Mouse (Mus musculus) urinary bladder, adult 2 months (tissue): ENCODE results near the gene Kctd6. TPM values are rescaled to one million over a fixed set of nuclear protein-coding genes. Genes with fewer than 3 reads are reported as not detected.
"Not testable (repeated sequence)": the region's sequence is repeated elsewhere in the genome, so short reads cannot be mapped to it uniquely, and the experiment has no call there.

Experiments
- DNase-seq: peaks from one replicate; pipeline ENCODE4 v3.0.0; 2022; ENCODE audit warnings: low spot score
- polyA plus RNA-seq: library from polyadenylated mRNA; depleted of rRNA; stranded (reverse); fragments of >200 nt; gene quantifications from 2 replicates; pipeline ENCODE4 v1.2.3, GENCODE M21; 2012; rRNA removed

Kctd6 gene
- 13.3 and 13.7 TPM in 2 replicates for polyA plus RNA-seq

DNA sequence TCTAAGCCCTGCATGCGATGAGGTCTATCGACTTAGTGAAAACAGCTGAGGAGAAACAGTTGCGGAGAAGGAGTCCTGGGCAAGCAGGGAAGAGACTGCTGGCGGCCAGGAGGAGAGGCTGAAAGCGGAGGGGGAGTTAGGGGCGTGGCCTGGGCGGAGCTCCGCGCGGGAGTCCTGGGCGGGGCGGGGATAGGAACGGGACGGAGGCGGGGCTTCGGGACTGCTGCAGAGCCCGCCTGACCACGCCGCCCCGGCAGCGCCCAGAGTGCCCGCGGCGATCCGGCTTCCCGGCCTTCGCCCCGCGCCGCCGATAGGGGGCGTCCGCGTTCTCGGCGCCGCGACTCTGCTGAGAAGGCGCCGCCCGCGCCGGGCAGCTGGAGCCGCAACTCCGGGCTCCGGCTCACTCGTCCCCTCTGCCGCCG, at the start of gene Kctd6:
Gene Kctd6, plus strand, starts transcription at position 338 of the 422 bp plus-strand sequence.
- DNase-seq, result peak; percentile 97

DNA sequence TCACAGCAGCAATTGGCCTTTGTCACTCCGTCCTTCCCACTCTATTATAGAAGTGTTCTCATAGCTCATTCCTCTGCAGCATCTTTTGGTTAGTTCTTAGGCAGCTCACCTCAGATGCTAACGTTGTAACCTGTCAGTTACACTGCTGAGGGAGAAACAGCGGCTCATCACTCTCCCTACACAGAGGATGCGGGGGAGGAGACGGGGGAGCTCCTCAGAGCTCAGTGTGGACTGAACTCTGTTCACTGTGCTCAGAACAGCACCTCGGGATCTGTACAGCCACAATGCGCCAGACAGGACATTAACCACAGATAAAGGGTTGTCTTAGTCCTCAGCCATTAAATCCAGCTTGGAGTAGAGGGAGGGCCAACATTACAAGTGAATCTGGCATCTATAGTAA, 49.5 kb upstream of the Kctd6 start:
- no peak for DNase-seq

- DNase-seq, result peak; percentile 92
Measured at GRCm38 (mm10) chr14:8172507-8173410, 41.2 kb upstream of the Kctd6 start, which contains the start of gene Pdhb. Pdhb (minus strand) TSS chr14:8173025.

DNA sequence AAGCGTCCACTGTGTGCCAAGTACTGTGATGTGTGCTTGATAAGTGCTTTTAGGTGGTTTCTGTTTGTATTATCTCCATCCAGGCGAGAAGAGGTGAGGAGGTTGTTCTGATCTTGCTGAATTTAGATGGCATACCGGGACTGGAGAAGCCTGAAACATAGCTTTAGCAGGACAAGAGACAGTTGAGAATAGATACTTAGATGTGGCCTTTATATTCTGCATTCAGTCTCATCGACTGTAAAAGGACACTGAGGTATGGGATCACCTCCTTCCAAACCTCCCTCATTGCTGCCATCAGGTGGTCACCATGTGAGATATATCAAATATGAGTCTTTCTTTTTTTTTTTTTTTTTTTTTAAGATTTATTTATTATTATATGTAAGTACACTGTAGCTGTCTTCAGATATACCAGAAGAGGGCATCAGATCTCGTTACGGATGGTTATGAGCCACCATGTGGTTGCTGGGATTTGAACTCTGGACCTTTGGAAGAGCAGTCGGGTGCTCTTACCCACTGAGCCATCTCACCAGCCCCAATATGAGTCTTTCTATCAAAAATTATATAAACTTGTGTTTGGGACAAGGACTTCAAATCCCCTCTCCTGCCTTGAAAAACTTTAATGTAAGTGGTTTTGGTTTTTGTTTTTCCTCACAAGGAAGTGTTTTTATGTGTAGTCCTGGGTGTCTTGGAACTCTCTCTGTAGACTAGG, 40.2 kb upstream of the Kctd6 start:
- not testable (repeated sequence) for DNase-seq

- no peak for DNase-seq
Measured at GRCm38 (mm10) chr14:8174634-8175033, 39.3 kb upstream of the Kctd6 start.

GRCm38 (mm10) chr14:8176251-8176650, 37.7 kb upstream of the Kctd6 start:
- no peak for DNase-seq

DNA sequence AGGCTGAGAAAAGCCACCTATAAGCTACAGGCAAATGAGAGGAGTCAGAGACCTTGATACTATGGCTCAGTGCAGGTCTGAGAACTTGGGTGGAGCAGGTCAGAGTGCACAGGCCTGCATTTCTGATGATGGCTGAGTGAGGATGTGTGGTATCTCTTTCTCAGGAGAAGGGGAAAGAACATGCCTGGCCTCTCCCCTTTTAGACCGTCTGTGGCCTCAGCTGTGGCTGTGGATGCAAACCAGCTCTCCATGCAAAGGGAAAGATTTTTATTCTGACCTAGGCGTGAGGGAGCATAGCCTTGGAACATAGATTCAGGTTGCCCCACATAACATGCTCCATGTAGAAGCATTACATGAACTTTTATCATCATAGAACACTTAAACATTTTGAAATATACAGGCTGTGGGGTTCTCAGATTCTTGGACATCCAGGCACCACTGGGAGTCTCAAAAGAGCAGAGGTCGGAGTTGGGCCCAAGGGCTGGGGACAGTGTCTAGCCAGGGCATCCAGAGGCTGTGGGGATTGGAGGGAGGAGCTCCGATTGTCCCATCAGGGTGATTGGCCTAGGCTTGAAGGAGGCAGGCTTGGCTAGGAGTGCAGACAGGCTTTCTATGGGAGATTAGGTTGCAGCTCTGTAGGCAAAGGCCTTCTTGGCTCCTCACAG, 33.4 kb upstream of the Kctd6 start:
- no peak for DNase-seq

DNA sequence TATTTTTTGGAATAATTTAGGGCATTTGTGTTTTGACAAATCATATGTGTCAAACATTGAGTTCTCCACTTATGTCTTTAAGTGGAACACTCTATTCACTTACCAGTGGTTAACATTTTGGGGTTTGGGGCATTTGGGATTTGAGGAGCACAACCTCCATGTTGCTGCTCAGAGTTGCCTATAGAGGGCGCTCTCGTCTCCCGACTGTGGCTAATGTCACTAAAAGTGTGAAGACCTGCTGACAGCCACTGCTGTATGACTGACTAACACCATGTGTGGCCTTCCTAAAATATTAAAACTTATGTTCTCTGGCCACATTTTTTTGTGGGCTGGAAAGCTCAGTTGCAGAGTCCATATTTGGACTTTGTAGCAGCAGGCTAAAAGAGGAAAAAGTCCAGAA, 30.6 kb upstream of the Kctd6 start:
- DNase-seq, result no peak

DNA sequence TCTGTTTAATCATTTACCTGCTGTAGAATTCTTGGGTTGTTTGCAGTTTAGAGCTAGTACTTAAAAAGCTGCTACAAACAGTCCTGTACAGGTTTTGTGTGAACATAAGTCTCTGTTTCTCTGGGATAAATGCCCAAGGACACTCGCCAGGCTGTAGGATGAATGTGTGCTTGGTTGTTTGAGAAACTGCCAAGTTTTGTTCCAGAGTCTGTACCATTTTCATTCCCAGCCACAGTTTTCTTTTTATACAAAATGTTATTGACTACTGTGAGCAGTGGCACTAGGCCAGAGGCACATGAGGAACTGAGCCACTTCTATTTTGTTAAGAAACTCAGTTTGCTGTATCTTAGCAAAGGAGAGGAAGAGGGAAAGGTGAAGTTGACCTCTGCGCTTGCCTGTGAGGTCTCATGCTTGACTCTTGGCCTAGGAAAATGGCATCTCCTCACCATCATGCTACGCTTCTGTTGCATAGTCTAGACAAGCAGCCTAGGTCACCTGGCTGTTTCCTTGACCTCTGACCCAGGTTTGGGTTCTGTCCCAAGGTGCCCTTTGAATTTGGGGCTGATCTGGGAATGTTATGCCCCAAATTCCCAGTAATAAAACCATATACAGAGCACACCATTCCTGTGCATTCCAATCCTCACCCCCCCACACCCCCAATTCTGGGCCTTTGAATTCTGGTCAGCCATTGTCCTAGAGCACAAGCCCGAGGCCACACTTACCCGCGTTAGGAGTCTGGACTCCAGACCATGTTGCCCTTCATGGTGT, 27.5 kb upstream of the Kctd6 start:
- DNase-seq, result no peak

DNA sequence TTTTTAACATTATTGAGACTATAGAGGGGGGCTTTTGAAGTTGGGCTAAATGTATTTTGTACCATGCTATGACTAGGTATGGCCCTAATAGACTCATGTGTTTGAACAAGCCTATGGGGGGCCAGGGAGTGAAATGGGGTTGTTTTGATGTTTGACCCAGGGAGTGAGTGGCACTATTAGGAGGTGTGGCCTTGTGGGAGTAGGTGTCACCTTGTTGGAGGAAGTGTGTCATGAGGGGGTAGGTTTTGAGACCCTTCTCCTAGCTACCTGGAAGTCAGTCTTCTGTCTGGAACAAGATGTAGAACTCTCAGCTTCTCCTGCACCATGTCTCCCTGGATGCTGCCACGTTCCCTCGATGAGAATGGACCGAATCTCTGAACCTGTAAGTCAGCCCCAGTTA, 23.4 kb upstream of the Kctd6 start:
- DNase-seq, result no peak

DNA sequence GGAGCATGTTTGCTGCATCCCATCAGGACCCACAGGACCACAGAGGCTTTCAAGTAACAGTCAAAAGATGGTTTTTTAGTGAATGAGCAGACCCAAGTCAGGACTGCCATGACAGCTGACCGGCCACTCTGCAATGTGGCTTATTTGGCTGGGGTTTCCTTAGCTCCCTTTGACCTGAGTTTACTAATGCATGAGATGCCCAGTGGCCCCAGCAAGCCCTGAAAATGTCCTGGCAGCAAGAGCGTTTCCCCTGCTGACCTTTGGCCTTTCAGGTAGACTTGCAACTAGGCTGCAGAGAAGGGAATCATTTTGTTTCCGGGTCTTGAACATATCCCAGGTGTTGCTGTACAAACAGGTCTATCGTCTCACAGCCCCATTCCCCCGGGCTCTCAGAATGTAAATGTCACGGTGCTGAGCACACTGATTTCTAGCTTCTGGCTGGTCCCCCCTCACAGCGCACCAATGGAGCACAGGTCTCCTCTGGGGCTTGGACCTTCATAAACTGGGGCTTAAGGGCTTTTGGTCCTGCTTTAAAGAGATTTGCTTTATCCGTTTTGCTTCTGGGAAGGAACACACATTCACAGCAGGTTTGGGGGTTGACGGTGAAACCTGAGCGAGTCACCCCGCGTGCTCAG, 22.5 kb upstream of the Kctd6 start:
- no peak for DNase-seq

GRCm38 (mm10) chr14:8192727-8193126, 21.2 kb upstream of the Kctd6 start:
- DNase-seq, result no peak

DNA sequence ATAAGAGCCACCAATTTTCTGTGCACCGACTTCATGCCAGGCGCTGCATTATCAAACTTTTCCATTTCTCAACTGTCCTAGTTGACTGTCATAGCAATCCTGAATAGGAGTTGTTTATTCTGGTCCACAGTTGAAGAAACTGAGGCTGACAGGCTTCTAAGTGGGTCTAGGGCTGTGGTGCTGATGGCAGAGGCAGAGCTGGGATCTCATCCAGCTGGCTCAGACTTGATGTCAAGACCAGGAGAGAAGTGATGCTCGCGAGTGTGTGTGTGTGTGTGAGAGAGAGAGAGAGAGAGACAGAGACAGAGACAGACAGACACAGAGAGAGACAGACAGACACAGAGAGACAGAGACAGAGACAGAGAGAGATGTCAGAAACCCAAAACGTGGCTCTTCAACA, 13.2 kb upstream of the Kctd6 start:
- no peak for DNase-seq

DNA sequence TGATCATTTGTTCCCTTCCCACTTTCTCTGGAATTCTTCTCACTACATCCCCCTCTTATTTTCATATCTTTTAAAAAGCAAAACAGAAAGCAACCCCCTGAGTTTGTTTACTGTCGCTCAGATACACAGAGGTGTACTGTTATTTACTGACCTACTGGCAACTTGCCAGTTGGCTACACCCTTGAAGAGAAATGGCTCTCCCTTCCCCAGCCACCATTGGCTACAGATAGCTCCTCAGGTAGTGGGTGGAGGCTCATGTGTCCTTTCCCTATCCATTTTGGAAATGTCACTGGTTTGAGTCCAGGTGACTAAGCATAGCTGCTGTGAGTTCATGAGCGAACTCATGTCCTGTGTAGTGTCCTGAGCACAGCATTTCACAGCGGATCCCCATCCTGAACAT, 12.2 kb upstream of the Kctd6 start:
- no peak for DNase-seq

GRCm38 (mm10) chr14:8206179-8206910, 7.6 kb upstream of the Kctd6 start:
- no peak for DNase-seq

- no peak for DNase-seq
Measured at GRCm38 (mm10) chr14:8207105-8207504, 6.8 kb upstream of the Kctd6 start.

DNA sequence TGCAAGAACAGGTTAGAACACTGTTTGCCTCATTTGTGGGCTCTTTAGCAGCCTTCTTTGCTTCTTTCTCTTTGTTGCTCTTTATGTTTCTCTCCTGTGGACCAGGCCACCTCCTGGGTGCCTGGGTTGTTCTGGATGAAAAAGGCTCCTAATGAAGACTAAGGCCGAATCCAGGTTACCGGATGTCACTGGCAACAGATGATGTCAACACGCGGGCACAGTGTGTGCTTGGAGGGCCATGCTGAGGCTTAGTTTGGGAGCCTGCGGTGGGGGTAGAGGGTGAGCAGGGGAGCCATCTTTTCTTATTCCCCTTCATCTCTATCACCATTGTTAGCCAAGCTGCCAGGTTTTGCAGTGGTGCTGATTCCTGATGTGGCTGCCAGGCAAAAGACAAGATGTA, 6.4 kb upstream of the Kctd6 start:
- no peak for DNase-seq

- DNase-seq, result no peak
Measured at GRCm38 (mm10) chr14:8208876-8209275, 5.1 kb upstream of the Kctd6 start.

GRCm38 (mm10) chr14:8209896-8210295, 4.0 kb upstream of the Kctd6 start:
- DNase-seq, result no peak

DNA sequence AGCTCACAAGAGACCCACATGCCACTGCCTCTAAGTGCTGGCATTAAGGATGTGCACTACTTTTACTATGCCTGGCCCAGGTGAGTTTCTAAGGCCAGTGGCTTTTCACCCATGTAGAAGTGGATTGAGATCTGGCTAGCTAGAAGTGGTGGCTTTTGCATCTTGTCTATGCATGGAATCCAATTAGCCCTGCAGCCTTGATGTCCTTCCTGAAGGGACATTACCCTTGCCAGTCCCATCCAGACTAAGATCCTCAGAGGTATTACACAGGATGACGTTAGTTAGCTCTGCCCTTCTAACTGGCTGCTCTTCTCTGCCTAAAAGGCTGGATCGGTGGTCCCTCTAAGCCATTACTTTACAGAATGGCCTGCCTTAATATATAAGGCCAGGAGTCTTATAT, 944 bp upstream of the Kctd6 start:
- no peak for DNase-seq
